Mouse (Mus musculus): ENCODE data around the gene 4933415A04Rik. TPM values are rescaled to one million over a fixed set of nuclear protein-coding genes. Genes with fewer than 3 reads are reported as not detected.

Gene 4933415A04Rik
- 0.29 TPM for polyA plus RNA-seq (2014; fragmentation: Illumina TruSeq; extraction: RNeasy Lipid Tissue Mini Kit (QIAGEN cat#74804); ENCODE audit: low read depth, low replicate concordance)

DNA sequence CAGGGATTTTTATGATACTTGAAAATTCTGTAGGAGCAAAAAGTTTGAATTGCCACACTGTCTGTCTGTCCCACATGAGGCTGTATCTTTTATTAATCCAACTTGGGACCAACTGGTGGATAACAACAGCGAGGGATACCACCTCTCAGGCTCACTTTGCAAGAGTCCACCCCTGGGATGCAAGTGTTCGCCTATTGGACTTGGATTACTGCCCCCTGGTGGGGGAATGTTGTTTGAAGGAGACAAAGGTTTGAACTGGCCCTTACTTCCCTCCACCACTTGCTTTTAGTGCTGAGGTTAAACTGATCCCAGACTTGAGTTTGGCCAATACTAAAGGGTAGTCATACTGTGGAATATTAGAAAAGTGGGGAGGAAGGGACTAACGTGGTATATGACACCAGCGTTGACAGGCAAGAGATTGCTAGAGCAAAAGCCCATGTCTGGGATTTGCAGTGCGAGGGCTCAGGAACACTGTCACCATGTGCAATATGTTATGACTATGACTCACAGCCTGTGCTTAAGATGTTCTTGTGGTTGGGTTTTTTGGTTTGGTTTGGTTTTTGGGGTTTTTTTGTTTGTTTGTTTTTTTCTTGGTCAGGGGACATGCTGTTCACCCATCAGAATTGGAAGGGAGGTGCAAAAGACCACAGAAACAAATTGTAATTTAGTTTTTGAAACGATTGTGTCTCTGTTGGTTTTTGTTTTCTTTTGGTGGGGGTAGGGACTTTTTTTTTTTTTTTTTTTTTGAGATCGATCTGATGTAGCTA, at the start of gene 4933415A04Rik:
4933415A04Rik (plus strand) TSS at position 717 of the 767 bp plus-strand sequence.

DNA sequence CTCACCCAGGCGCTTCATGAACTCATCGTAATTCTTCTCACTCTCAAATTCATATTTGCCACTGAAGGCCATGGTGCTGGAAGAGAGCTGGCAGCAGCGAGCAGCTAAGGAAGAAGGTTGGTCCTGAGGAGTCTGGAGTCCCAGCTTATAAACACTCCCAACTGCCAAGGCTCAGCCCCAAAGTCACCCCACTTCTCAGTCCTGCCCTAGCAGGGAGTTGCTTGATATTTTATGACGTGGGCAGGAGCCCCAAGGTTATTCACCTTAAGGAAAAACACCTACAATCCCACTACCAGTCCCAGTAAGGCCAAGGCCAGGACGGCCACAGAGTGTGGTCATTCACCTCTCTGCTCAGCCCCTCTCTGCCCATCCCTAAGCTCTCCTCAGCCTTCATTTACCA, 14.6 kb downstream of the 4933415A04Rik start, which contains the start of gene Fabp6:
Fabp6 (minus strand) TSS at position 101 of the 400 bp plus-strand sequence.

Other genes starting within 250 kb of the 4933415A04Rik start
- gene Pttg1, start 160.8 kb upstream of the 4933415A04Rik start, polyA plus RNA-seq (2014; fragmentation: Illumina TruSeq; extraction: RNeasy Lipid Tissue Mini Kit (QIAGEN cat#74804); ENCODE audit: low read depth, low replicate concordance), result 259 TPM
- gene Slu7, start 153.3 kb upstream of the 4933415A04Rik start, polyA plus RNA-seq (2014; fragmentation: Illumina TruSeq; extraction: RNeasy Lipid Tissue Mini Kit (QIAGEN cat#74804); ENCODE audit: low read depth, low replicate concordance), result 33.2 TPM
- 9.0 TPM for gene C1qtnf2, start 112.8 kb upstream of the 4933415A04Rik start, polyA plus RNA-seq (2014; fragmentation: Illumina TruSeq; extraction: RNeasy Lipid Tissue Mini Kit (QIAGEN cat#74804); ENCODE audit: low read depth, low replicate concordance)
- gene Ccnjl, start 58.3 kb upstream of the 4933415A04Rik start, polyA plus RNA-seq (2014; fragmentation: Illumina TruSeq; extraction: RNeasy Lipid Tissue Mini Kit (QIAGEN cat#74804); ENCODE audit: low read depth, low replicate concordance), result 1.5 TPM
- gene Fabp6, start 14.5 kb downstream of the 4933415A04Rik start, polyA plus RNA-seq (2014; fragmentation: Illumina TruSeq; extraction: RNeasy Lipid Tissue Mini Kit (QIAGEN cat#74804); ENCODE audit: low read depth, low replicate concordance), result not detected
- gene Pwwp2a, start 95.0 kb downstream of the 4933415A04Rik start, polyA plus RNA-seq (2014; fragmentation: Illumina TruSeq; extraction: RNeasy Lipid Tissue Mini Kit (QIAGEN cat#74804); ENCODE audit: low read depth, low replicate concordance), result 14.7 TPM
- 57.0 TPM for gene Ttc1, start 161.0 kb downstream of the 4933415A04Rik start, polyA plus RNA-seq (2014; fragmentation: Illumina TruSeq; extraction: RNeasy Lipid Tissue Mini Kit (QIAGEN cat#74804); ENCODE audit: low read depth, low replicate concordance)